Mouse (Mus musculus): ENCODE measurements around the gene Cyp2j5.
"Not testable (repeated sequence)": the region's sequence is repeated elsewhere in the genome, so short reads cannot be mapped to it uniquely, and the experiment has no call there.

DNA sequence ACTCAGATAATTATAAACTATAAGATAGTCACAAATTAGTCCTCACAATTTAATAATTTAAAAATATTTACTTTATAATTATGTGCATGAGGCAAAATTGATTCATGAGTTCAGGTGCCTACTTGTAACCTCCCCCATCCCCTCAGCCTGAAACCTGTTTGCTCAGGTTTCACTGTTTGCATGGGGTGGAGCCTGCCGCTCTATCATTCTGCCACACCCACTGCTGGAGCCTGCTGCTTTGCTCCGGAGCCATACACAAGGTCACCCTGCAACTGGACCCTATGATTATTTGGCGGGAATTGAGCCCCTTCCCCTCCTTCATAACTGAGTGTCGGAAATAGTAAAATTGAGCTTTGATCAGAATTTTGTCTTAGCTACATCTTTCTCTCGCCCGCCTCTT is 83.6 kb downstream of the Cyp2j5 start:
- not testable (repeated sequence) for TF ChIP-seq CTCF, POLR2A (IDR thresholded peaks at IDR 0.05; ENCODE audit: insufficient read depth, low read depth, low read length)

Data from olfactory bulb, adult 2 months (tissue).